Mouse (Mus musculus) liver, adult 2 months (tissue): ENCODE results near the gene Rfc2. TPM values are rescaled to one million over a fixed set of nuclear protein-coding genes. Genes with fewer than 3 reads are reported as not detected.

Experiments used
- DNase-seq: peaks from one replicate; pipeline ENCODE4 v3.0.0-alpha.2; 2011; ENCODE audit warnings: low read depth, low spot score; ENCODE audit errors: extremely low read depth
- H3K27ac ChIP-seq: fragments of 200-500 bp; replicated peaks from 2 replicates; pipeline ENCODE4 v1.5.1; 2012; ENCODE audit warnings: low read depth, mild to moderate bottlenecking, control low read depth, inconsistent platforms, low read length; ENCODE audit not compliant: insufficient read depth
- H3K27me3 ChIP-seq: fragments of 200-500 bp; 2 replicates; pipeline ENCODE4 v1.6.1; 2012; ENCODE audit warnings: mild to moderate bottlenecking, moderate library complexity, low read length, inconsistent platforms; ENCODE audit not compliant: control insufficient read depth, insufficient read depth
- H3K36me3 ChIP-seq: fragments of 200-500 bp; 2 replicates; pipeline ENCODE4 v1.6.1; 2012; ENCODE audit warnings: low read length, inconsistent platforms; ENCODE audit not compliant: control insufficient read depth, insufficient read depth
- H3K4me1 ChIP-seq: fragments of 200-500 bp; 2 replicates; pipeline ENCODE4 v1.6.1; 2011; ENCODE audit warnings: low read length; ENCODE audit not compliant: control insufficient read depth, insufficient read depth
- H3K4me3 ChIP-seq: fragments of 200-500 bp; 2 replicates; pipeline ENCODE4 v1.5.1; 2011; ENCODE audit warnings: low read depth, mild to moderate bottlenecking, control low read depth, low read length, moderate library complexity; ENCODE audit not compliant: insufficient read depth
- H3K79me2 ChIP-seq: fragments of 200-500 bp; 2 replicates; pipeline ENCODE4 v1.6.1; 2012; ENCODE audit warnings: inconsistent platforms, mild to moderate bottlenecking, low read length, moderate library complexity; ENCODE audit not compliant: control insufficient read depth, insufficient read depth
- H3K9ac ChIP-seq: fragments of 200-500 bp; 2 replicates; pipeline ENCODE4 v1.6.1; 2012; ENCODE audit warnings: low read depth, mild to moderate bottlenecking, control low read depth, inconsistent platforms, low read length
- CTCF ChIP-seq: fragments of 200-500 bp; IDR thresholded peaks from 2 replicates; pipeline ENCODE4 v1.5.1; 2011; ENCODE audit warnings: low read depth, low read length, control low read depth
- POLR2A ChIP-seq: fragments of 200-500 bp; IDR thresholded peaks from 2 replicates; pipeline ENCODE4 v1.6.1; 2011; ENCODE audit warnings: low read length, control low read depth; ENCODE audit not compliant: insufficient read depth; ENCODE audit errors: extremely low read depth
- WGBS: fragments of 180-500 bp; shearing (Covaris S2); methylation state at CpG from one replicate; pipeline ENCODE4 v1.1.7; 2018; 5-methylcytosine and 5-hydroxymethylcytosine counted together
- polyA plus RNA-seq: library from polyadenylated mRNA; depleted of rRNA; stranded (reverse); fragments of >200 nt; gene quantifications from 2 replicates; pipeline ENCODE4 v1.2.3, GENCODE M21; 2012
- total RNA-seq: library from RNA; depleted of rRNA; stranded (reverse); fragments of >200 nt; gene quantifications from 2 replicates; pipeline ENCODE4 v1.2.3, GENCODE M21; 2014

The Rfc2 gene
- total and polyA plus RNA-seq, 2 experiments: 15.3 to 24.4 TPM

DNA sequence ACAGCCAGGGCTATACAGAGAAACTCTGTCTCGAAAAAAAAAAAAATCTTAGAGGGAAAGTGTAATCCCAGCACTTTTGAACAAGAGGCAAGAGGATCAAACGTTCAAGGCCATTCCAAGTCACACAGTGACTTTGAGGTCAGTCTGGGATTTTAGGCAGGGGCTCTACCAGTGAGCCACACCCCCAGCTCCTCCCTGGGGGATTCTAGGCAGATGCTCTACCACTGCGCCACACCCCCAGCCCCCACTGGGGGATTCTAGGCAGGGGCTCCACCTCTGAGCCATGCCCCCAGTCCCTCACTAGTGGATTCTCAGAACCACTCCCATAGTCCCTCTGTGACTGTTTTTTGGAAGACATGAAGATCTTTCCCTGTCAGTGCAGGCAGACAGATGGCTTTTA, 2.0 kb upstream of the Rfc2 start:
- Histone ChIP-seq H3K36me3 (no peaks in the 10 kb centered on the region), H3K79me2 (no peaks in the 10 kb centered on the region; the same call in 1 of the 2 replicates), H3K27me3 (no peaks in the 10 kb centered on the region), H3K27ac (no peak overlapping the region), H3K4me1 (peaks cover 2% of the 10 kb centered on the region), H3K4me3 (no peak overlapping the region), H3K9ac (no peak overlapping the region)
- WGBS: 66% methylated on average over 3 of the region's 3 CpGs
- TF ChIP-seq CTCF (no peak), POLR2A (no peak)
- DNase-seq: no peak

DNA sequence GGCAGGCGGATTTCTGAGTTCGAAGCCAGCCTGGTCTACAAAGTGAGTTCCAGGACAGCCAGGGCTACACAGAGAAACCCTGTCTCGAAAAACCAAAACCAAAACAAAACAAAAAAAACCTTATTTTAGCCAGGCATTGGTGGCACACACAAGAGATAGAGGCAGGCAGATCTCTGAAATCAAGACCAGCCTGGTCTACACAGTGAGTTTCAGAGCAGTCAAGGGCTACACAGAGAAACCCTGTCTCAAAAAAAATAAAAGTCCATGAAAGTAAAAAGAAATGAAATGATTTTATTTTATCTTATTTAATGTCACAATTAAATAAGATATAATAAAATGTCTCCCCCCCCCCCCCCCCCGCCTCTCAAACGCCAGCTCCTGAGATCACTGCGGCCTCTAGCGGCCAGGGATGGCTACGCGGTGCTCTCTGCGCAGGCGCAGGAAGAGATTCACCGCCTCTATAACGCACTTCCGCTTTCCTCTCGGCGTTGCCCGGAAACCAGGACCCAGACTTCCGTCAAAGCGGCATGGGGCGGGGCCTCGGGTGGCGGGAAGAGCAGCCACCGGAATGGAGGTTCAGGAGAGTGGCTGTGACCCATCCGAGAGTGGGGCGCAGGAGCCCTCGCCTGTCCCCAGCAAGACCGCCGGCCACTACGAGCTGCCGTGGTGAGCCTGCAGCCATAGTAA, 1.2 kb downstream of the Rfc2 start:
- Histone ChIP-seq H3K9ac (peak overlapping the region; percentile 77), H3K27me3 (no peaks in the 10 kb centered on the region), H3K36me3 (no peaks in the 10 kb centered on the region), H3K79me2 (no peaks in the 10 kb centered on the region; the same call in 1 of the 2 replicates), H3K4me1 (peaks cover 2% of the 10 kb centered on the region), H3K27ac (no peak overlapping the region), H3K4me3 (peak overlapping the region; percentile 69)
- WGBS: 7% methylated on average over 30 of the region's 30 CpGs
- DNase-seq: peak; percentile 82
- TF ChIP-seq POLR2A (0 out of 2 replicates have a peak, but pooled peaks have one; percentile 34), CTCF (peak; percentile 83)

DNA sequence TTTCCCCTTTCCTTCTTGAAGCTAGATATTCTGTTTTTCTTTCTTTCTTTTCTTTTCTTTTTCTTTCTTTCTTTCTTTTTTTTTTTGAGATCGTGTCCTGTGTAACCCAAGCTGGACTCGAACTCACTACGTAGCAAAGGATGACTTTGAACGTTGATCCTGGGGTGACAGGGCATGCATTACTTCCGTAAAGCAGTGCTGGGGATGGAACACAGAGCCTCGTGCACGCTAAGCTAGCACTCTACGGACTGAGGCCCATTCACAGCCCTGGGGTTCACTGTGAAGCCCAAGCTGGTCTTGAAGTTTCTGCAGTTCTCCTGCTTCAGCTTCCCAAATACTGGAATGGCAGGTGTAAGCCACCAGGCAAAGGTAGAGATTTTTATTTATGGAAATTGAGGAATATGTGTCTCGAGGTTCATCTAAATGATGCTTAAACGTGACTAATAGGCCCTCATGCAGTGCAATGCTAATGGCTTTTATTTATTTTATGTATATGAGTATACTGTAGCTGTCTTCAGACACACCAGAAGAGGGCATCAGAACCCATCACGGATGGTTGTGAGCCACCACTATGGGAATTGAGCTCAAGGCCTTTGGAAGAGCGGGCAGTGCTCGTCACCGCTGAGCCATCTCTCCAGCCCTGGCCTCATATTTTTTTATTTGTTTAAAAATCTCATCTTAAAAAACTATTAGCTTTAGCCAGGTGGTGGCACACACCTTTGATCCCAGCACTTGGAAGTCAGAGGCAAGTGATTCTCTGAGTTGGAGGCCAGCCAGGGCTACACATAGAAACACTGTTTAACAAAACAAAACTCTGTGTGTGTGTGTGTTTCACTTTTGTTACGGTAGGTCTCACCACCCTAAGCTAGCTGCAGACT, 2.1 kb downstream of the Rfc2 start:
- WGBS: 13% methylated on average over 15 of the region's 15 CpGs
- peaks cover 2% of the 10 kb centered on the region for H3K4me1 ChIP-seq
- no peaks in the 10 kb centered on the region for H3K27me3 ChIP-seq
- H3K79me2 ChIP-seq: no peaks in the 10 kb centered on the region; the same call in 1 of the 2 replicates
- H3K9ac ChIP-seq: peak overlapping the region; percentile 77
- peak; percentile 60 for DNase-seq
- TF ChIP-seq POLR2A (no peak), CTCF (no peak)
- no peaks in the 10 kb centered on the region for H3K36me3 ChIP-seq
- no peak overlapping the region for H3K27ac ChIP-seq
- peak overlapping the region; percentile 69 for H3K4me3 ChIP-seq

DNA sequence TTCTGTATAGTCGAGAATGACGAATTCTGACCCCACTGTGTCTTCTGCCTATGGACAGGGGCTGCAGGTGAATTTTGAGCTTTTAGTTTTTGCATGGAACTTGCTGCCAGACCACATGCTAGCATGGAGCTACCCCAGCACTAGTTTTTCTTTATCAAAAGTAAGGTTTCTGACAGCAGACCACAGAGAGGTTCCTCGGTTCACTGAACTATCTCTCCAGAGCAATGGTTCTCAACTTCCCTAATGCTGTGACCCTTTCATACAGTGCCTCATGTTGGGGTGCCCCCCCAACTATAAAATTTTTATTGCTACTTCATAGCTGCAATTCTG, 2.7 kb downstream of the Rfc2 start:
- Histone ChIP-seq H3K4me3 (no peak overlapping the region), H3K79me2 (no peaks in the 10 kb centered on the region; the same call in 1 of the 2 replicates), H3K27ac (no peak overlapping the region), H3K9ac (no peak overlapping the region), H3K36me3 (no peaks in the 10 kb centered on the region), H3K4me1 (peaks cover 2% of the 10 kb centered on the region), H3K27me3 (no peaks in the 10 kb centered on the region)
- TF ChIP-seq POLR2A: no peak
- no peak for TF ChIP-seq CTCF
- WGBS: 42% methylated on average over 3 of the region's 3 CpGs
- DNase-seq: no peak

DNA sequence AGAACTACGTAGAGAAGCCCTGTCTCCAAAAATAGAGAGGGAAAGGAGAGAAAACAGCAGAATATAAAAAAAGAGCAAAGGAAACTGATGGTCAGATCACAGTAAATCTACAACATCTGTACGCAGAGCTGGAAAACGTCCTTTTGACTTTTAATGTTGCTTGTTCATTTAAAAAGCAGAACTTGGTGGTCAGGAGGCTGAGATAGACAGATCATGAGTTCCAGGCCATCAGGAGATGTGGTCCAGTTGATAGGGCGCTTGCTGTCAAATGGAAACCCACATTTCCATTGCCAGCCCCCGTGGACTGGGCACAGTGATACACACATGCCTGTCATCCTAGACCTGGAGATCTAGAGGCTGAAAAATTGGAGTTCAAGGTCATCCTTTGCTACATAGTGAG, 3.6 kb downstream of the Rfc2 start:
- Histone ChIP-seq H3K27me3 (no peaks in the 10 kb centered on the region), H3K36me3 (no peaks in the 10 kb centered on the region), H3K9ac (no peak overlapping the region), H3K4me1 (peaks cover 2% of the 10 kb centered on the region), H3K79me2 (no peaks in the 10 kb centered on the region; the same call in 1 of the 2 replicates), H3K4me3 (no peak overlapping the region), H3K27ac (no peak overlapping the region)
- TF ChIP-seq POLR2A: no peak
- TF ChIP-seq CTCF: no peak
- no peak for DNase-seq
- 86% methylated on average over 5 of the region's 5 CpGs for WGBS
